12 mouse cellular contexts compared by ENCODE assay signal in the genomic region with DNA sequence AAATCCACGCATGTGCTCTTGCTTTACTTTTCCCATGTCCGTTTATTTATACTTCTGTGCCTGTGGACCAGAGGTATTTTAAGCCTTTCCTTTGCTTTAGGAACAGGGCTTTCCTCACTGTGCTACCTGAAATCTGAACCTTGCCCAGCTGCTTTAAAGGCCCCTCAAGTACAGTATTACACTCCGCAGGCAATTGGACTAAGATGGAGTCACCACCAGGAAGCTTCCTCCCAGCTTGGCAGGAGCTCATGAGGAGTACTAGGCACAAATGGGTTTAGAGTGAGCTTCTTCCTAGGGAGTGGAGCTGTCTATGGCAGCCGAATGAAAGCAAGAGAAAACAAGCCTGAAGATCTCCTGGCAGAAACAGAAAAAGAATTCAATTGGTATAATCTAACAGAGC. TPM values are rescaled to one million over a fixed set of nuclear protein-coding genes. Genes with fewer than 3 reads are reported as not detected.
A peak's percentile ranks its signal among the peaks of the same experiment; 100 is the strongest.
DNase-seq lines count a peak whose midpoint lies in the region; ATAC-seq lines count a peak whose summit lies in the region.
"Had no signal": no experiment of that assay in that cellular context is flagged by ENCODE, and none has a peak within 500 bp of the region (broad histone marks: within the 10 kb centered on the region; RNA-seq: fewer than 3 reads in every experiment).

No protein-coding gene starts in this region.

- DNase-seq in kidney, postnatal 4 days: no peak
- DNase-seq in cerebellum, adult 9-11 months: peak; percentile 39
- no peak for DNase-seq in gastrocnemius, adult 18-20 months (ENCODE audit: low spot score)
- DNase-seq in left cerebral cortex, postnatal 14 days (ENCODE audit: low spot score in 2 of 2): no peak
- no peak for DNase-seq in spleen, postnatal 36 days (ENCODE audit: low spot score in 2 of 2)
- DNase-seq: heart, postnatal 14 days; lung, postnatal 36 days had no signal

- peaks cover 43% of the 10 kb centered on the region for H3K27me3 ChIP-seq in kidney, embryonic 15.5 days
- H3K27me3 ChIP-seq in forebrain, embryonic 16.5 days (replicated peaks; ENCODE audit: control insufficient read depth, insufficient read depth, low read length): no peaks in the 10 kb centered on the region
- H3K27me3 ChIP-seq in midbrain, embryonic 16.5 days (ENCODE audit: control insufficient read depth, insufficient read depth, low read depth, low read length): no peaks in the 10 kb centered on the region; the same call in 1 of the 2 replicates

- 47% methylated on average over 4 of the region's 4 CpGs for WGBS in kidney, embryonic 15.5 days
- 29% methylated on average over 4 of the region's 4 CpGs for WGBS in forebrain, embryonic 16.5 days
- 21% methylated on average over 4 of the region's 4 CpGs for WGBS in midbrain, embryonic 16.5 days

- H3K27ac ChIP-seq in kidney, embryonic 15.5 days: no peak overlapping the region
- 0 out of 2 replicates have a peak overlapping the region, but pooled peaks have one; percentile 85 for H3K27ac ChIP-seq in forebrain, embryonic 16.5 days (ENCODE audit: low read length)
- peak overlapping the region; percentile 85 for H3K27ac ChIP-seq in midbrain, embryonic 16.5 days (ENCODE audit: low read length)

- H3K9me3 ChIP-seq in kidney, embryonic 15.5 days (replicated peaks): no peaks in the 10 kb centered on the region
- no peaks in the 10 kb centered on the region for H3K9me3 ChIP-seq in forebrain, embryonic 16.5 days (ENCODE audit: control insufficient read depth, low read length)
- H3K9me3 ChIP-seq in midbrain, embryonic 16.5 days (replicated peaks; ENCODE audit: control insufficient read depth, low read length, poor library complexity, severe bottlenecking): no peaks in the 10 kb centered on the region

- intact Hi-C loops in left cerebral cortex, postnatal 14 days (cut with DNase I): loop anchor here (10.0 kb wide), 1 partner anchor 162 kb away; no protein-coding TSS in a partner anchor

- H3K4me1 ChIP-seq in kidney, embryonic 15.5 days: no peaks in the 10 kb centered on the region
- H3K4me1 ChIP-seq in forebrain, embryonic 16.5 days (replicated peaks; ENCODE audit: control insufficient read depth, insufficient read depth, low read length): no peaks in the 10 kb centered on the region
- peaks cover 3% of the 10 kb centered on the region; the same call in 1 of the 2 replicates for H3K4me1 ChIP-seq in midbrain, embryonic 16.5 days (ENCODE audit: control insufficient read depth, insufficient read depth, low read length)

- H3K9ac ChIP-seq in kidney, embryonic 15.5 days: no peak overlapping the region
- H3K9ac ChIP-seq in forebrain, embryonic 16.5 days (replicated peaks; ENCODE audit: low read depth, low read length): peak overlapping the region; percentile 72
- peak overlapping the region; percentile 77 for H3K9ac ChIP-seq in midbrain, embryonic 16.5 days (ENCODE audit: low read depth, low read length)

- H3K36me3 ChIP-seq in kidney, embryonic 15.5 days: no peaks in the 10 kb centered on the region
- H3K36me3 ChIP-seq in forebrain, embryonic 16.5 days (ENCODE audit: control insufficient read depth, insufficient read depth): no peaks in the 10 kb centered on the region
- no peaks in the 10 kb centered on the region for H3K36me3 ChIP-seq in midbrain, embryonic 16.5 days (ENCODE audit: control insufficient read depth, insufficient read depth, low read length)

- ATAC-seq in kidney, embryonic 15.5 days (replicated peaks; ENCODE audit: low FRiP score): no peak
- no peak; the same call in 1 of the 2 replicates for ATAC-seq in forebrain, embryonic 16.5 days
- ATAC-seq in midbrain, embryonic 16.5 days: no peak

- H3K4me3 ChIP-seq in kidney, embryonic 15.5 days (replicated peaks): peak overlapping the region; percentile 46
- peak overlapping the region; percentile 58 for H3K4me3 ChIP-seq in forebrain, embryonic 16.5 days (replicated peaks; ENCODE audit: low read length)
- peak overlapping the region; percentile 57 for H3K4me3 ChIP-seq in midbrain, embryonic 16.5 days (ENCODE audit: low read depth, low read length)

- peak overlapping the region; percentile 66 for H3K4me2 ChIP-seq in kidney, embryonic 15.5 days
- peak overlapping the region; percentile 54 for H3K4me2 ChIP-seq in forebrain, embryonic 16.5 days (ENCODE audit: low read length)
- H3K4me2 ChIP-seq in midbrain, embryonic 16.5 days (ENCODE audit: low read length): peak overlapping the region; percentile 54

RNA-seq across cellular contexts. Expression of a gene that starts 2.2 kb away (rescaled TPM):
- polyA plus RNA-seq in kidney, embryonic 15.5 days (2015; fragmentation: Nextera tagmentation; extraction: Ambion mirVana): 11.1 and 12.0 TPM in 2 replicates
- 127 and 134 TPM in 2 replicates for polyA plus RNA-seq in forebrain, embryonic 16.5 days (2015; fragmentation: Nextera tagmentation; extraction: Ambion mirVana)
- 126 TPM in 2 replicates for polyA plus RNA-seq in midbrain, embryonic 16.5 days (2015; fragmentation: Nextera tagmentation; extraction: Ambion mirVana)
- not detected for total RNA-seq in gastrocnemius, adult 18-20 months (2021)
- 10 to 100 TPM; 70.8 to 74.6 TPM for total RNA-seq in left cerebral cortex, postnatal 14 days (2021)
- total RNA-seq: common myeloid progenitor, adult 5-6 weeks; MEL had no signal

RNA-seq across cellular contexts. Expression of a gene that starts 10.7 kb away (rescaled TPM):
- 33.1 and 33.7 TPM in 2 replicates for polyA plus RNA-seq in kidney, embryonic 15.5 days (2015; fragmentation: Nextera tagmentation; extraction: Ambion mirVana)
- 10.6 and 14.0 TPM in 2 replicates for polyA plus RNA-seq in forebrain, embryonic 16.5 days (2015; fragmentation: Nextera tagmentation; extraction: Ambion mirVana)
- 3.9 and 6.1 TPM in 2 replicates for polyA plus RNA-seq in midbrain, embryonic 16.5 days (2015; fragmentation: Nextera tagmentation; extraction: Ambion mirVana)
- total RNA-seq in gastrocnemius, adult 18-20 months (2021): not detected
- total RNA-seq in left cerebral cortex, postnatal 14 days (2021): 1 to 10 TPM in 1 of 2 experiments, under 1 TPM in 1; 0.70 to 1.7 TPM

RNA-seq across cellular contexts. Expression of a gene that starts 20.4 kb away (rescaled TPM):
- polyA plus RNA-seq in kidney, embryonic 15.5 days (2015; fragmentation: Nextera tagmentation; extraction: Ambion mirVana): 16.9 and 18.9 TPM in 2 replicates
- 5.2 and 6.2 TPM in 2 replicates for polyA plus RNA-seq in forebrain, embryonic 16.5 days (2015; fragmentation: Nextera tagmentation; extraction: Ambion mirVana)
- polyA plus RNA-seq in midbrain, embryonic 16.5 days (2015; fragmentation: Nextera tagmentation; extraction: Ambion mirVana): 4.7 TPM in 2 replicates
- total RNA-seq in gastrocnemius, adult 18-20 months (2021): 10 to 100 TPM in 1 of 2 experiments, 1 to 10 TPM in 1; 8.3 to 12.3 TPM
- total RNA-seq in left cerebral cortex, postnatal 14 days (2021): 1 to 10 TPM; 6.1 to 7.9 TPM
